Mouse (Mus musculus): Measurements from ENCODE around the gene Pank1. TPM values are rescaled to one million over a fixed set of nuclear protein-coding genes. Genes with fewer than 3 reads are reported as not detected.

Gene Pank1
- 4.2 and 5.7 TPM in 2 replicates for polyA plus RNA-seq (2015; fragmentation: Nextera tagmentation; extraction: Ambion mirVana)

- no peaks in the 10 kb centered on the region for H3K36me3 ChIP-seq (ENCODE audit: control insufficient read depth, insufficient read depth, low read length)
- H3K4me1 ChIP-seq (ENCODE audit: control insufficient read depth, insufficient read depth, low read length), result peaks cover 10% of the 10 kb centered on the region
- under 1% methylated on average over 94 of the region's 96 CpGs for WGBS
- H3K4me2 ChIP-seq (ENCODE audit: low read depth, low read length), result peak within 1 kb of the TSS; percentile 87
- H3K27me3 ChIP-seq (ENCODE audit: control insufficient read depth, insufficient read depth, low read length), result no peaks in the 10 kb centered on the region
- peak; percentile 49 for ATAC-seq (ENCODE audit: insufficient read depth, low FRiP score)
- peak within 1 kb of the TSS; percentile 91 for H3K4me3 ChIP-seq (replicated peaks; ENCODE audit: low read length)
- H3K9ac ChIP-seq (ENCODE audit: low read length), result peak within 1 kb of the TSS; percentile 98
- H3K9me3 ChIP-seq (replicated peaks; ENCODE audit: control insufficient read depth, low read length), result no peaks in the 10 kb centered on the region
- peak within 1 kb of the TSS; percentile 98 for H3K27ac ChIP-seq (ENCODE audit: low read length)
Observed at GRCm38 (mm10) chr19:34878603-34879541, at the start of gene Pank1. Gene Pank1 (minus strand): TSS chr19:34879455.

- no peak for ATAC-seq (ENCODE audit: insufficient read depth, low FRiP score)
Observed at GRCm38 (mm10) chr19:34922603-34922963, 43.3 kb upstream of the Pank1 start.

GRCm38 (mm10) chr19:34921652-34922602 lies 42.7 kb upstream of the Pank1 start, which contains the start of gene Kif20b:
Gene Kif20b (plus strand): TSS chr19:34922361.
- under 1% methylated on average over 57 of the region's 57 CpGs for WGBS
- Histone ChIP-seq H3K4me1 (ENCODE audit: control insufficient read depth, insufficient read depth, low read length) (no peaks in the 10 kb centered on the region; the same call in 1 of the 2 replicates), H3K27ac (ENCODE audit: low read length) (peak within 1 kb of the TSS; percentile 78), H3K27me3 (ENCODE audit: control insufficient read depth, insufficient read depth, low read length) (no peaks in the 10 kb centered on the region), H3K4me3 (replicated peaks; ENCODE audit: low read length) (peak within 1 kb of the TSS; percentile 99), H3K36me3 (ENCODE audit: control insufficient read depth, insufficient read depth, low read length) (no peaks in the 10 kb centered on the region), H3K9ac (ENCODE audit: low read length) (peak within 1 kb of the TSS; percentile 83), H3K9me3 (replicated peaks; ENCODE audit: control insufficient read depth, low read length) (no peaks in the 10 kb centered on the region), H3K4me2 (ENCODE audit: low read depth, low read length) (peak within 1 kb of the TSS; percentile 61)
- peak; percentile 96 for ATAC-seq (ENCODE audit: insufficient read depth, low FRiP score)

More at GRCm38 (mm10) chr19:34922603-34922963, 43.3 kb upstream of the Pank1 start:
- no peaks in the 10 kb centered on the region for H3K9me3 ChIP-seq (replicated peaks; ENCODE audit: control insufficient read depth, low read length)
- no peaks in the 10 kb centered on the region for H3K36me3 ChIP-seq (ENCODE audit: control insufficient read depth, insufficient read depth, low read length)
- H3K4me3 ChIP-seq (replicated peaks; ENCODE audit: low read length), result peak overlapping the region; percentile 99
- H3K4me1 ChIP-seq (ENCODE audit: control insufficient read depth, insufficient read depth, low read length), result no peaks in the 10 kb centered on the region; the same call in 1 of the 2 replicates
- H3K4me2 ChIP-seq (ENCODE audit: low read depth, low read length), result peak overlapping the region; percentile 61
- WGBS, result under 1% methylated on average over 9 of the region's 9 CpGs
- H3K9ac ChIP-seq (ENCODE audit: low read length), result peak overlapping the region; percentile 83
- no peaks in the 10 kb centered on the region for H3K27me3 ChIP-seq (ENCODE audit: control insufficient read depth, insufficient read depth, low read length)
- H3K27ac ChIP-seq (ENCODE audit: low read length), result peak overlapping the region; percentile 78; the same call in 1 of the 2 replicates

GRCm38 (mm10) chr19:34921253-34921651 lies 42.0 kb upstream of the Pank1 start:
- Histone ChIP-seq H3K4me3 (replicated peaks; ENCODE audit: low read length) (peak overlapping the region; percentile 99), H3K4me2 (ENCODE audit: low read depth, low read length) (peak overlapping the region; percentile 56), H3K27me3 (ENCODE audit: control insufficient read depth, insufficient read depth, low read length) (no peaks in the 10 kb centered on the region), H3K9me3 (replicated peaks; ENCODE audit: control insufficient read depth, low read length) (no peaks in the 10 kb centered on the region), H3K27ac (ENCODE audit: low read length) (no peak overlapping the region; the same call in 1 of the 2 replicates), H3K9ac (ENCODE audit: low read length) (no peak overlapping the region), H3K4me1 (ENCODE audit: control insufficient read depth, insufficient read depth, low read length) (no peaks in the 10 kb centered on the region; the same call in 1 of the 2 replicates), H3K36me3 (ENCODE audit: control insufficient read depth, insufficient read depth, low read length) (no peaks in the 10 kb centered on the region)
- no peak for ATAC-seq (ENCODE audit: insufficient read depth, low FRiP score)
- 16% methylated on average over 7 of the region's 7 CpGs for WGBS

GRCm38 (mm10) chr19:34920531-34920930 lies 41.3 kb upstream of the Pank1 start:
- H3K9ac ChIP-seq (ENCODE audit: low read length), result no peak overlapping the region
- H3K36me3 ChIP-seq (ENCODE audit: control insufficient read depth, insufficient read depth, low read length), result no peaks in the 10 kb centered on the region
- no peak overlapping the region for H3K4me3 ChIP-seq (replicated peaks; ENCODE audit: low read length)
- no peak overlapping the region for H3K4me2 ChIP-seq (ENCODE audit: low read depth, low read length)
- H3K4me1 ChIP-seq (ENCODE audit: control insufficient read depth, insufficient read depth, low read length), result no peaks in the 10 kb centered on the region; the same call in 1 of the 2 replicates
- no peaks in the 10 kb centered on the region for H3K9me3 ChIP-seq (replicated peaks; ENCODE audit: control insufficient read depth, low read length)
- WGBS, result 54% methylated on average over 3 of the region's 3 CpGs
- no peak overlapping the region for H3K27ac ChIP-seq (ENCODE audit: low read length)
- no peaks in the 10 kb centered on the region for H3K27me3 ChIP-seq (ENCODE audit: control insufficient read depth, insufficient read depth, low read length)
- no peak for ATAC-seq (ENCODE audit: insufficient read depth, low FRiP score)

GRCm38 (mm10) chr19:34920066-34920465 lies 40.8 kb upstream of the Pank1 start:
- 84% methylated on average over 4 of the region's 4 CpGs for WGBS
- no peaks in the 10 kb centered on the region; the same call in 1 of the 2 replicates for H3K4me1 ChIP-seq (ENCODE audit: control insufficient read depth, insufficient read depth, low read length)
- no peak overlapping the region for H3K27ac ChIP-seq (ENCODE audit: low read length)
- H3K27me3 ChIP-seq (ENCODE audit: control insufficient read depth, insufficient read depth, low read length), result no peaks in the 10 kb centered on the region
- H3K4me2 ChIP-seq (ENCODE audit: low read depth, low read length), result no peak overlapping the region
- no peak overlapping the region for H3K9ac ChIP-seq (ENCODE audit: low read length)
- no peaks in the 10 kb centered on the region for H3K9me3 ChIP-seq (replicated peaks; ENCODE audit: control insufficient read depth, low read length)
- ATAC-seq (ENCODE audit: insufficient read depth, low FRiP score), result no peak
- no peak overlapping the region for H3K4me3 ChIP-seq (replicated peaks; ENCODE audit: low read length)
- no peaks in the 10 kb centered on the region for H3K36me3 ChIP-seq (ENCODE audit: control insufficient read depth, insufficient read depth, low read length)

GRCm38 (mm10) chr19:34912366-34912765 lies 33.1 kb upstream of the Pank1 start:
- Histone ChIP-seq H3K9ac (ENCODE audit: low read length) (no peak overlapping the region), H3K27me3 (ENCODE audit: control insufficient read depth, insufficient read depth, low read length) (no peaks in the 10 kb centered on the region), H3K4me3 (replicated peaks; ENCODE audit: low read length) (no peak overlapping the region), H3K4me2 (ENCODE audit: low read depth, low read length) (no peak overlapping the region), H3K4me1 (ENCODE audit: control insufficient read depth, insufficient read depth, low read length) (no peaks in the 10 kb centered on the region), H3K36me3 (ENCODE audit: control insufficient read depth, insufficient read depth, low read length) (no peaks in the 10 kb centered on the region), H3K9me3 (replicated peaks; ENCODE audit: control insufficient read depth, low read length) (no peaks in the 10 kb centered on the region), H3K27ac (ENCODE audit: low read length) (no peak overlapping the region)
- no peak for ATAC-seq (ENCODE audit: insufficient read depth, low FRiP score)

- no peak overlapping the region for H3K4me3 ChIP-seq (replicated peaks; ENCODE audit: low read length)
- no peak overlapping the region for H3K9ac ChIP-seq (ENCODE audit: low read length)
- no peaks in the 10 kb centered on the region for H3K27me3 ChIP-seq (ENCODE audit: control insufficient read depth, insufficient read depth, low read length)
- no peak overlapping the region for H3K27ac ChIP-seq (ENCODE audit: low read length)
- no peaks in the 10 kb centered on the region for H3K4me1 ChIP-seq (ENCODE audit: control insufficient read depth, insufficient read depth, low read length)
- no peak overlapping the region for H3K4me2 ChIP-seq (ENCODE audit: low read depth, low read length)
- no peaks in the 10 kb centered on the region for H3K36me3 ChIP-seq (ENCODE audit: control insufficient read depth, insufficient read depth, low read length)
- no peak for ATAC-seq (ENCODE audit: insufficient read depth, low FRiP score)
- 75% methylated on average over 5 of the region's 5 CpGs for WGBS
- no peaks in the 10 kb centered on the region for H3K9me3 ChIP-seq (replicated peaks; ENCODE audit: control insufficient read depth, low read length)
Observed at GRCm38 (mm10) chr19:34906772-34907171, 27.5 kb upstream of the Pank1 start.
